Mouse (Mus musculus) embryonic fibroblast, embryonic 13.5 days (primary cell): ENCODE measurements around the gene Scarb1. TPM values are rescaled to one million over a fixed set of nuclear protein-coding genes. Genes with fewer than 3 reads are reported as not detected.

ENCODE experiments used
- H3K27ac ChIP-seq: 2 replicates; pipeline ENCODE4 v1.5.1; 2012; ENCODE audit warnings: low read length, control low read depth, inconsistent platforms; ENCODE audit not compliant: insufficient read depth
- H3K4me1 ChIP-seq: 2 replicates; pipeline ENCODE4 v1.6.1; 2011; ENCODE audit warnings: low read length; ENCODE audit not compliant: control insufficient read depth, insufficient read depth
- H3K4me3 ChIP-seq: 2 replicates; pipeline ENCODE4 v1.5.1; 2011; ENCODE audit warnings: mild to moderate bottlenecking, control low read depth, low read length; ENCODE audit not compliant: insufficient read depth
- CTCF ChIP-seq: IDR thresholded peaks from 2 replicates; pipeline ENCODE4 v1.5.1; 2011; ENCODE audit warnings: mild to moderate bottlenecking, control low read depth, low read length, moderate library complexity, borderline replicate concordance; ENCODE audit not compliant: insufficient read depth
- POLR2A ChIP-seq: IDR thresholded peaks from 2 replicates; pipeline ENCODE4 v1.6.1; 2011; ENCODE audit warnings: low read depth, mild to moderate bottlenecking, control low read depth, low read length, moderate library complexity
- polyA plus RNA-seq: library from polyadenylated mRNA; stranded (reverse); fragments of >200 nt; gene quantifications from 2 replicates; pipeline ENCODE4 v1.2.4, GENCODE M21; 2011; ENCODE audit warnings: low read depth; ENCODE audit not compliant: missing spikeins, insufficient read length

Gene Scarb1
- polyA plus RNA-seq, 1 experiment: 47.8 TPM

DNA sequence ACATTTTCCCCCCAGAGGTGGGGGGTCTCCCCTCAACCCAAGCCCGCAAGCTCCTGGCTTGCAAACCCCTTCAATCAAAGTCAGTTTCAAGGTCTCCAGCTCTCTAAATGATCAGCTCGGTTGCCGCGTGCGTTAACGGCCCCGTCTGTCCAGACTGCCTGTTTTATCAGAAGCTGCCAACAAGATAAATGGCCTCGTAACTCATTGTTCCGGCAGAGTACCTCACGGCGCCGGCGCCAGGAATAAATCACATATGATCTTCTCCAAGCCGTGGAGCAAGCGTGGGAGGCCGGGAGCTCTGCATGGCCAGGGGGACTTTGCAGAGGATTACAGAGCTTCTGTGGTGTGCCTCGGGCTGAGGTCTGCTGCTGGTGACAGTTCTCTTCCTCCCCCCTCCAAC lies 76.2 kb downstream of the Scarb1 start:
- no peak for TF ChIP-seq POLR2A
- TF ChIP-seq CTCF: no peak
- Histone ChIP-seq H3K4me3 (no peak overlapping the region), H3K27ac (peak overlapping the region; percentile 14; the same call in 1 of the 2 replicates), H3K4me1 (no peaks in the 10 kb centered on the region)

DNA sequence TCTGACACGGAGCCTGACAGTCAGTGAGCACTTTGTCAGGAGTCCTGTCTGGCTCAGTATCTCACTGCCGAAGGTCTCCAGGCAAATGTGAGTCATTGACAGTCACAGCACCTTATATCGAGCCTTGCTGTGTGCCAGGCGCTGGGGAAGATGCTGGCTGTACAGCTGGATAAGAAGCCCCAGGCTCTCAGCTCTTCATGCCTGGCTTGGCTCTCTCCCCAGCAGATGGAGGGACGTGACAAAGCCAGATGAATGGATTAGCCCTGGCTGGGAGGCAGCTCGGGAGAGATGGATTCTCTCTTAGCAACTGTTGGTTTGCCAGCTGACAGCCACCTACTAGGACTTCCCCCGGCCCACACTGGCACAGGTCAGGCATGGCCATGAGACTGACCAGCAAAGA lies 78.3 kb downstream of the Scarb1 start:
- H3K4me3 ChIP-seq: no peak overlapping the region
- TF ChIP-seq POLR2A (no peak), CTCF (no peak)
- H3K4me1 ChIP-seq: no peaks in the 10 kb centered on the region
- H3K27ac ChIP-seq: no peak overlapping the region

DNA sequence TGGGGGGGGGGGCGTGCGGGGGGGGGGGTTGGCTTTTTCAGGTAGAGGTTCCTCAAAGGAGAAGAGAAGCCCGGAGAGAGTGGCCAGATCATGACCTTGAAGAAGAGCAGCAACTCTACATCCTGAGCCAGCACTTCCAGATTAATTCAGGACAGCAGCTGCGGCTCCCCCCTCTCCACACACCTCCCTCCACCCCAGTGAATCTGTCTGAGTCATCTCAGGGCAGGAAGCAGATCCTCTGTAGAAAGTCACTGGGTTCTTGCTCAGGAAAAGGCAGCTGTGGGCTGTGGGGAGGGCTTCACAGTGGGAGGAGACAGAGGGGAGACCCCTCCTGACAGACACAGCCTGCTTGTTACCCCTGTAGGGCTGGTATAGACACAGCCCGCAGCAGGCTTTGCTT lies 87.0 kb downstream of the Scarb1 start:
- TF ChIP-seq CTCF (no peak), POLR2A (no peak)
- H3K4me1 ChIP-seq: peaks cover 3% of the 10 kb centered on the region; the same call in 1 of the 2 replicates
- H3K27ac ChIP-seq: no peak overlapping the region
- H3K4me3 ChIP-seq: no peak overlapping the region

- TF ChIP-seq CTCF: no peak
- TF ChIP-seq POLR2A: no peak
- Histone ChIP-seq H3K4me1 (peaks cover 3% of the 10 kb centered on the region; the same call in 1 of the 2 replicates), H3K27ac (no peak overlapping the region), H3K4me3 (no peak overlapping the region)
These were observed 87.4 kb downstream of the Scarb1 start for GRCm38 (mm10) chr5:125253448-125253847.

GRCm38 (mm10) chr5:125252664-125253063 lies 88.2 kb downstream of the Scarb1 start:
- TF ChIP-seq POLR2A (no peak), CTCF (no peak)
- Histone ChIP-seq H3K4me1 (peaks cover 3% of the 10 kb centered on the region; the same call in 1 of the 2 replicates), H3K4me3 (no peak overlapping the region), H3K27ac (no peak overlapping the region)

DNA sequence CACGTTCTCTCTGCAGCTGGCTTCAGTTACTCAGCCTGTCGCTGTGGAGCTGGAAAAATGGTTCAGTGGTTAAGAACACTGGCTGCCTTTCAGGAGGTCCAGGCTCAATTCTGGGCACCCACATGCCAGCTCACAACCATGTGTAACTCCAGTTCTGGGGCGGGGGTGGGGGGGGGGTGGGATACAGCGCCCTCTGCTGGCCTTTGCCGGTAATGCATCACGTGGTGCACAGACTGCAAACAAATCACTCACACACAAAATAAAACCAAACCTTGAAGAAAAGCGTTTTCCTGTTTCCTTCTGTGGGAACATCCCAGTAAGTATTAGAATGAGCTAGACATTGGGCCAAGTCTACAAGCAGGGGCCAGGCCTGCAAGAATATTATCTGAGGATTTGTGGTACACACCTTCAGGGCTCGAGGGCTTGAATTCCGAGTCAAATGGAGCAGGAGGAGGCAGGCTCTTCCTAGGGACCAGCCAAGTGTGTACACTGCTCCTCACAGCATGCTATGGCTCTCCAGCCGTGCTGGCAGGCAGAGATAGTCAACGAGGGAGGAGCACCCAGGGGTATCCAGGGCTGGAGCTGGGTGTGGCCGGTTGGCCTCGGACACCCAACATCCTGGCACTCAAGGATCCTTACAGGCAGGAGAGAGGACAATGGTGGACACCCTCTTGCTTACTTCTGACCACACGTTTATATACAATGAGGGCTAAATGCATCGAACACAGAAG lies 88.8 kb downstream of the Scarb1 start:
- Histone ChIP-seq H3K4me1 (peaks cover 3% of the 10 kb centered on the region; the same call in 1 of the 2 replicates), H3K4me3 (no peak overlapping the region), H3K27ac (no peak overlapping the region)
- peak; percentile 26; the same call in 1 of the 2 replicates for TF ChIP-seq CTCF
- no peak for TF ChIP-seq POLR2A

GRCm38 (mm10) chr5:125249187-125249586 lies 91.7 kb downstream of the Scarb1 start:
- Histone ChIP-seq H3K27ac (no peak overlapping the region), H3K4me1 (peaks cover 4% of the 10 kb centered on the region; the same call in 1 of the 2 replicates), H3K4me3 (no peak overlapping the region)
- TF ChIP-seq POLR2A (no peak), CTCF (no peak)

DNA sequence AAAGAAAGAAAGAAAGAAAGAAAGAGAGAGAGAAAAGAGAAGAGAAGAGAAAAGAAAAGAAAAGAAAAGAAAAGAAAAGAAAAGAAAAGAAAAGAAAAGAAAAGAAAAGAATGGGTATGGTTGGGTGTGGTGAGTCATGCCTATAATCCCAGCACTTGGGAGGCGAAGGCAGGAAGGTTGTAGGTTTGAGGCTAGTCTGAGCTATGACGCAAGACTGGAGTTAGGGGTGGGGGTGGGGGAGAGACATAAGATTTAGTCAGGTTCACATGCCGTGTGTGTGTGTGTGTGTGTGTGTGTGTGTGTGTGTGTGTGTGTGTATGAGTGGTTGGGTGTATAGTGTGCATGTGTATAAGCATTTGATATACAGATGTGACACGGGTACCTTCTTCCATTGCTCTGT lies 94.2 kb downstream of the Scarb1 start:
- Histone ChIP-seq H3K4me3 (no peak overlapping the region), H3K4me1 (peaks cover 3% of the 10 kb centered on the region; the same call in 1 of the 2 replicates), H3K27ac (no peak overlapping the region)
- TF ChIP-seq CTCF: no peak
- TF ChIP-seq POLR2A: no peak

- peak overlapping the region; percentile 63 for H3K27ac ChIP-seq
- no peak overlapping the region for H3K4me3 ChIP-seq
- TF ChIP-seq CTCF: no peak
- TF ChIP-seq POLR2A: no peak; the same call in none of the 2 replicates
- peaks cover 3% of the 10 kb centered on the region; the same call in 1 of the 2 replicates for H3K4me1 ChIP-seq
These were observed 95.3 kb downstream of the Scarb1 start for GRCm38 (mm10) chr5:125245534-125246151.
